Mouse (Mus musculus) fat pad, adult 2 months (tissue): ENCODE results near the gene 2810408A11Rik.

Experiments
- DNase-seq: peaks from one replicate; pipeline ENCODE4 v3.0.0-alpha.2; 2011; ENCODE audit warnings: low read depth, low spot score; ENCODE audit errors: extremely low read depth

2810408A11Rik gene

GRCm38 (mm10) chr11:69850754-69851153 is 50.0 kb downstream of the 2810408A11Rik start:
- DNase-seq: no peak

GRCm38 (mm10) chr11:69849884-69850283 is 50.9 kb downstream of the 2810408A11Rik start:
- DNase-seq: no peak

- DNase-seq: no peak
Measured at GRCm38 (mm10) chr11:69849128-69849527, 51.7 kb downstream of the 2810408A11Rik start.

GRCm38 (mm10) chr11:69848021-69848420 is 52.8 kb downstream of the 2810408A11Rik start:
- DNase-seq: no peak
